Mouse (Mus musculus): ENCODE results near the gene Ppp1r17. TPM values are rescaled to one million over a fixed set of nuclear protein-coding genes. Genes with fewer than 3 reads are reported as not detected.

The Ppp1r17 gene
- total and polyA plus RNA-seq, 2 experiments from 2014 or later, result 0.16 to 1.2 TPM

GRCm38 (mm10) chr6:56027318-56027717 lies 10.0 kb downstream of the Ppp1r17 start:
- Histone ChIP-seq H3K4me2 (ENCODE audit: low read depth, low read length) (no peak overlapping the region), H3K9ac (replicated peaks; ENCODE audit: low read length) (no peak overlapping the region), H3K4me1 (ENCODE audit: insufficient read depth, low read length) (no peaks in the 10 kb centered on the region), H3K27me3 (ENCODE audit: insufficient read depth, low read length) (no peaks in the 10 kb centered on the region), H3K4me3 (ENCODE audit: low read length) (no peak overlapping the region), H3K9me3 (ENCODE audit: low read length) (no peaks in the 10 kb centered on the region), H3K36me3 (ENCODE audit: insufficient read depth, low read length) (no peaks in the 10 kb centered on the region), H3K27ac (no peak overlapping the region)
- ATAC-seq, result peak; percentile 66
- peak; percentile 74 for DNase-seq (ENCODE audit: low spot score)
- WGBS, result 46% methylated on average over 6 of the region's 6 CpGs
- no peak for TF ChIP-seq CTCF (IDR thresholded peaks at IDR 0.05; ENCODE audit: low read depth)

- TF ChIP-seq CTCF (IDR thresholded peaks at IDR 0.05; ENCODE audit: low read depth), result no peak
- DNase-seq (ENCODE audit: low spot score) (peak; percentile 48), ATAC-seq (no peak)
- Histone ChIP-seq H3K9ac (replicated peaks; ENCODE audit: low read length) (no peak overlapping the region), H3K9me3 (ENCODE audit: low read length) (no peaks in the 10 kb centered on the region), H3K4me3 (ENCODE audit: low read length) (no peak overlapping the region), H3K4me1 (ENCODE audit: insufficient read depth, low read length) (no peaks in the 10 kb centered on the region), H3K27ac (no peak overlapping the region), H3K4me2 (ENCODE audit: low read depth, low read length) (no peak overlapping the region), H3K36me3 (ENCODE audit: insufficient read depth, low read length) (no peaks in the 10 kb centered on the region), H3K27me3 (ENCODE audit: insufficient read depth, low read length) (no peaks in the 10 kb centered on the region)
- WGBS, result 62% methylated on average over 5 of the region's 5 CpGs
These were observed 10.7 kb downstream of the Ppp1r17 start for GRCm38 (mm10) chr6:56027966-56028365.

GRCm38 (mm10) chr6:56029986-56030385 lies 12.7 kb downstream of the Ppp1r17 start:
- DNase-seq (ENCODE audit: low spot score), result no peak
- H3K9me3 ChIP-seq (ENCODE audit: low read length), result no peaks in the 10 kb centered on the region
- H3K4me1 ChIP-seq (ENCODE audit: insufficient read depth, low read length), result no peaks in the 10 kb centered on the region
- H3K4me2 ChIP-seq (ENCODE audit: low read depth, low read length), result no peak overlapping the region
- H3K27me3 ChIP-seq (ENCODE audit: insufficient read depth, low read length), result no peaks in the 10 kb centered on the region
- H3K4me3 ChIP-seq (ENCODE audit: low read length), result no peak overlapping the region
- H3K36me3 ChIP-seq (ENCODE audit: insufficient read depth, low read length), result no peaks in the 10 kb centered on the region
- no peak for TF ChIP-seq CTCF (IDR thresholded peaks at IDR 0.05; ENCODE audit: low read depth)
- ATAC-seq, result no peak
- H3K27ac ChIP-seq, result no peak overlapping the region
- 34% methylated on average over 5 of the region's 5 CpGs for WGBS
- H3K9ac ChIP-seq (replicated peaks; ENCODE audit: low read length), result no peak overlapping the region

- Histone ChIP-seq H3K4me2 (ENCODE audit: low read depth, low read length) (no peak overlapping the region), H3K4me1 (ENCODE audit: insufficient read depth, low read length) (no peaks in the 10 kb centered on the region), H3K4me3 (ENCODE audit: low read length) (no peak overlapping the region), H3K9me3 (ENCODE audit: low read length) (no peaks in the 10 kb centered on the region), H3K36me3 (ENCODE audit: insufficient read depth, low read length) (no peaks in the 10 kb centered on the region), H3K9ac (replicated peaks; ENCODE audit: low read length) (no peak overlapping the region), H3K27ac (no peak overlapping the region), H3K27me3 (ENCODE audit: insufficient read depth, low read length) (no peaks in the 10 kb centered on the region)
- TF ChIP-seq CTCF (IDR thresholded peaks at IDR 0.05; ENCODE audit: low read depth), result no peak
- DNase-seq (ENCODE audit: low spot score) (no peak), ATAC-seq (no peak)
- 76% methylated on average over 2 of the region's 2 CpGs for WGBS
These were observed 14.9 kb downstream of the Ppp1r17 start for GRCm38 (mm10) chr6:56032231-56032630.

- no peaks in the 10 kb centered on the region for H3K36me3 ChIP-seq (ENCODE audit: insufficient read depth, low read length)
- 83% methylated on average over 10 of the region's 10 CpGs for WGBS
- no peak for ATAC-seq
- H3K9me3 ChIP-seq (ENCODE audit: low read length), result no peaks in the 10 kb centered on the region
- no peak for DNase-seq (ENCODE audit: low spot score)
- no peak overlapping the region for H3K4me3 ChIP-seq (ENCODE audit: low read length)
- H3K4me2 ChIP-seq (ENCODE audit: low read depth, low read length), result no peak overlapping the region
- no peaks in the 10 kb centered on the region for H3K4me1 ChIP-seq (ENCODE audit: insufficient read depth, low read length)
- no peaks in the 10 kb centered on the region for H3K27me3 ChIP-seq (ENCODE audit: insufficient read depth, low read length)
- H3K27ac ChIP-seq, result no peak overlapping the region
- no peak overlapping the region for H3K9ac ChIP-seq (replicated peaks; ENCODE audit: low read length)
- no peak for TF ChIP-seq CTCF (IDR thresholded peaks at IDR 0.05; ENCODE audit: low read depth)
These were observed 17.8 kb downstream of the Ppp1r17 start for GRCm38 (mm10) chr6:56035054-56035453.

- H3K4me2 ChIP-seq (ENCODE audit: low read depth, low read length), result no peak overlapping the region
- ATAC-seq (no peak), DNase-seq (ENCODE audit: low spot score) (peak; percentile 10)
- H3K27ac ChIP-seq, result no peak overlapping the region
- H3K36me3 ChIP-seq (ENCODE audit: insufficient read depth, low read length), result no peaks in the 10 kb centered on the region
- H3K4me3 ChIP-seq (ENCODE audit: low read length), result no peak overlapping the region
- TF ChIP-seq CTCF (IDR thresholded peaks at IDR 0.05; ENCODE audit: low read depth), result no peak
- WGBS, result 59% methylated on average over 4 of the region's 4 CpGs
- no peaks in the 10 kb centered on the region for H3K4me1 ChIP-seq (ENCODE audit: insufficient read depth, low read length)
- H3K9ac ChIP-seq (replicated peaks; ENCODE audit: low read length), result no peak overlapping the region
- no peaks in the 10 kb centered on the region for H3K9me3 ChIP-seq (ENCODE audit: low read length)
- no peaks in the 10 kb centered on the region for H3K27me3 ChIP-seq (ENCODE audit: insufficient read depth, low read length)
These were observed 22.3 kb downstream of the Ppp1r17 start for GRCm38 (mm10) chr6:56039476-56040055.

GRCm38 (mm10) chr6:56044270-56044669 lies 27.0 kb downstream of the Ppp1r17 start:
- H3K9ac ChIP-seq (replicated peaks; ENCODE audit: low read length), result no peak overlapping the region
- H3K4me2 ChIP-seq (ENCODE audit: low read depth, low read length), result no peak overlapping the region
- no peak overlapping the region for H3K27ac ChIP-seq
- TF ChIP-seq CTCF (IDR thresholded peaks at IDR 0.05; ENCODE audit: low read depth), result no peak
- no peak for ATAC-seq
- no peaks in the 10 kb centered on the region for H3K27me3 ChIP-seq (ENCODE audit: insufficient read depth, low read length)
- H3K36me3 ChIP-seq (ENCODE audit: insufficient read depth, low read length), result no peaks in the 10 kb centered on the region
- WGBS, result 43% methylated on average over 5 of the region's 5 CpGs
- H3K4me3 ChIP-seq (ENCODE audit: low read length), result no peak overlapping the region
- no peak for DNase-seq (ENCODE audit: low spot score)
- no peaks in the 10 kb centered on the region for H3K9me3 ChIP-seq (ENCODE audit: low read length)
- H3K4me1 ChIP-seq (ENCODE audit: insufficient read depth, low read length), result no peaks in the 10 kb centered on the region

All from hindbrain, postnatal 0 days (tissue).